Mouse (Mus musculus) hindbrain, embryonic 14.5 days (tissue): ENCODE data around the gene Scn5a. TPM values are rescaled to one million over a fixed set of nuclear protein-coding genes. Genes with fewer than 3 reads are reported as not detected.
A peak's percentile ranks its signal among the peaks of the same experiment; 100 is the strongest.

Source experiments
- ATAC-seq: fragments of 200-750 bp; cut with Nextera tagmentation; 2 replicates; pipeline ENCODE4 v1.8.0; 2017; ENCODE audit warnings: moderate number of reproducible peaks, mild to moderate bottlenecking, moderate TSS enrichment, moderate library complexity; ENCODE audit not compliant: low FRiP score
- DNase-seq: peaks from one replicate; pipeline ENCODE4 v3.0.0-alpha.2; 2015; ENCODE audit warnings: low spot score
- H3K27ac ChIP-seq: fragments of 300-500 bp; sonication (generic); 2 replicates; pipeline ENCODE4 v1.5.1; 2014; ENCODE audit warnings: mild to moderate bottlenecking, moderate library complexity
- H3K27me3 ChIP-seq: fragments of 300-500 bp; sonication (generic); 2 replicates; pipeline ENCODE4 v1.6.1; 2014; ENCODE audit warnings: mild to moderate bottlenecking, low read length, mixed read lengths; ENCODE audit not compliant: control insufficient read depth, insufficient read depth
- H3K36me3 ChIP-seq: fragments of 300-500 bp; sonication (generic); replicated peaks from 2 replicates; pipeline ENCODE4 v1.6.1; 2014; ENCODE audit not compliant: control insufficient read depth, insufficient read depth
- H3K4me1 ChIP-seq: fragments of 300-500 bp; sonication (generic); replicated peaks from 2 replicates; pipeline ENCODE4 v1.6.1; 2014; ENCODE audit warnings: antibody characterized with exemption, low read length, mixed read lengths; ENCODE audit not compliant: control insufficient read depth, insufficient read depth
- H3K4me2 ChIP-seq: fragments of 300-500 bp; sonication (generic); replicated peaks from 2 replicates; pipeline ENCODE4 v1.6.1; 2014; ENCODE audit warnings: mild to moderate bottlenecking, moderate library complexity
- H3K4me3 ChIP-seq: fragments of 300-500 bp; sonication (generic); replicated peaks from 2 replicates; pipeline ENCODE4 v1.5.1; 2014; ENCODE audit warnings: mild to moderate bottlenecking, low read length
- H3K9ac ChIP-seq: fragments of 300-500 bp; sonication (generic); 2 replicates; pipeline ENCODE4 v1.6.1; 2014
- H3K9me3 ChIP-seq: fragments of 300-500 bp; sonication (generic); 2 replicates; pipeline ENCODE4 v1.6.1; 2016; ENCODE audit warnings: low read length; ENCODE audit not compliant: control insufficient read depth
- WGBS: fragments of 180-500 bp; shearing (Covaris S2); extraction: QIAGEN DNeasy Blood & Tissue Kit; methylation state at CpG from one replicate; pipeline ENCODE4 v1.1.7; 2014; 5-methylcytosine and 5-hydroxymethylcytosine counted together
- polyA plus RNA-seq: library from polyadenylated mRNA; unstranded; fragments of >200 nt; fragmentation: Nextera tagmentation; extraction: Ambion mirVana; gene quantifications from 2 replicates; pipeline ENCODE4 v1.2.1, GENCODE M21; 2014

Scn5a gene
- polyA plus RNA-seq, 1 experiment from 2014 or later = 0.12 TPM

GRCm38 (mm10) chr9:119589592-119589991 lies 10.8 kb upstream of the Scn5a start:
- no peaks in the 10 kb centered on the region for H3K36me3 ChIP-seq
- H3K27ac ChIP-seq = no peak overlapping the region
- no peak overlapping the region for H3K9ac ChIP-seq
- H3K4me3 ChIP-seq = no peak overlapping the region
- H3K4me2 ChIP-seq = no peak overlapping the region
- H3K27me3 ChIP-seq = peaks cover 12% of the 10 kb centered on the region; the same call in 1 of the 2 replicates
- no peak for DNase-seq
- no peak for ATAC-seq
- WGBS = 86% methylated on average over 8 of the region's 8 CpGs
- no peaks in the 10 kb centered on the region for H3K9me3 ChIP-seq
- no peaks in the 10 kb centered on the region for H3K4me1 ChIP-seq

GRCm38 (mm10) chr9:119588763-119589449 lies 10.1 kb upstream of the Scn5a start:
- Histone ChIP-seq H3K4me1 (no peaks in the 10 kb centered on the region), H3K4me2 (no peak overlapping the region), H3K9me3 (no peaks in the 10 kb centered on the region), H3K27ac (no peak overlapping the region), H3K4me3 (no peak overlapping the region), H3K27me3 (peaks cover 12% of the 10 kb centered on the region; the same call in 1 of the 2 replicates), H3K9ac (no peak overlapping the region), H3K36me3 (no peaks in the 10 kb centered on the region)
- WGBS = 51% methylated on average over 26 of the region's 26 CpGs
- no peak for DNase-seq
- ATAC-seq = no peak

GRCm38 (mm10) chr9:119580668-119581067 lies 1.9 kb upstream of the Scn5a start:
- WGBS = under 1% methylated on average over 6 of the region's 6 CpGs
- H3K4me3 ChIP-seq = no peak overlapping the region
- no peak overlapping the region for H3K27ac ChIP-seq
- no peaks in the 10 kb centered on the region for H3K36me3 ChIP-seq
- peaks cover 61% of the 10 kb centered on the region for H3K27me3 ChIP-seq
- H3K4me2 ChIP-seq = no peak overlapping the region
- no peak for ATAC-seq
- DNase-seq = peak; percentile 84
- peaks cover 12% of the 10 kb centered on the region for H3K4me1 ChIP-seq
- H3K9me3 ChIP-seq = no peaks in the 10 kb centered on the region
- H3K9ac ChIP-seq = no peak overlapping the region

- no peak for DNase-seq
- Histone ChIP-seq H3K4me2 (no peak overlapping the region), H3K36me3 (no peaks in the 10 kb centered on the region), H3K4me1 (peaks cover 12% of the 10 kb centered on the region), H3K9me3 (no peaks in the 10 kb centered on the region), H3K27ac (no peak overlapping the region), H3K9ac (no peak overlapping the region), H3K4me3 (no peak overlapping the region), H3K27me3 (peaks cover 66% of the 10 kb centered on the region)
- WGBS = 92% methylated on average over 17 of the region's 17 CpGs
- ATAC-seq = no peak; the same call in 1 of the 2 replicates
These were observed 1.4 kb upstream of the Scn5a start for GRCm38 (mm10) chr9:119580187-119580586.

- ATAC-seq (no peak), DNase-seq (no peak)
- no peaks in the 10 kb centered on the region for H3K36me3 ChIP-seq
- peak overlapping the region; percentile 47 for H3K4me3 ChIP-seq
- H3K9ac ChIP-seq = peak overlapping the region; percentile 52
- peaks cover 12% of the 10 kb centered on the region for H3K4me1 ChIP-seq
- H3K9me3 ChIP-seq = no peaks in the 10 kb centered on the region
- WGBS = 2% methylated on average over 21 of the region's 24 CpGs
- H3K27ac ChIP-seq = no peak overlapping the region
- H3K27me3 ChIP-seq = peaks cover 85% of the 10 kb centered on the region
- peak overlapping the region; percentile 92 for H3K4me2 ChIP-seq
These were observed 543 bp downstream of the Scn5a start for GRCm38 (mm10) chr9:119578311-119578635.

- H3K9me3 ChIP-seq = no peaks in the 10 kb centered on the region
- no peak overlapping the region for H3K4me3 ChIP-seq
- H3K9ac ChIP-seq = no peak overlapping the region
- peaks cover 14% of the 10 kb centered on the region for H3K4me1 ChIP-seq
- peaks cover 97% of the 10 kb centered on the region for H3K27me3 ChIP-seq
- H3K27ac ChIP-seq = no peak overlapping the region
- ATAC-seq (no peak), DNase-seq (no peak)
- no peak overlapping the region for H3K4me2 ChIP-seq
- H3K36me3 ChIP-seq = no peaks in the 10 kb centered on the region
- 67% methylated on average over 2 of the region's 2 CpGs for WGBS
These were observed 1.8 kb downstream of the Scn5a start for GRCm38 (mm10) chr9:119576977-119577376.

- DNase-seq = no peak
- H3K27ac ChIP-seq = no peak overlapping the region
These were observed 3.1 kb downstream of the Scn5a start for GRCm38 (mm10) chr9:119575732-119576131.

GRCm38 (mm10) chr9:119574366-119574765 lies 4.5 kb downstream of the Scn5a start:
- Histone ChIP-seq H3K36me3 (no peaks in the 10 kb centered on the region), H3K9ac (no peak overlapping the region), H3K27me3 (peaks cover 98% of the 10 kb centered on the region), H3K4me1 (peaks cover 24% of the 10 kb centered on the region), H3K27ac (no peak overlapping the region), H3K9me3 (no peaks in the 10 kb centered on the region), H3K4me2 (no peak overlapping the region), H3K4me3 (no peak overlapping the region)
- 82% methylated on average over 7 of the region's 7 CpGs for WGBS
- ATAC-seq (no peak), DNase-seq (no peak)

More at GRCm38 (mm10) chr9:119575732-119576131, 3.1 kb downstream of the Scn5a start:
- Histone ChIP-seq H3K27me3 (peaks cover 98% of the 10 kb centered on the region), H3K9ac (no peak overlapping the region), H3K4me3 (no peak overlapping the region), H3K9me3 (no peaks in the 10 kb centered on the region), H3K36me3 (no peaks in the 10 kb centered on the region), H3K4me2 (no peak overlapping the region), H3K4me1 (peaks cover 24% of the 10 kb centered on the region)
- no peak for ATAC-seq
- WGBS = 50% methylated on average over 9 of the region's 9 CpGs

- DNase-seq (no peak), ATAC-seq (no peak)
- Histone ChIP-seq H3K4me1 (peaks cover 12% of the 10 kb centered on the region; the same call in 1 of the 2 replicates), H3K27me3 (peaks cover 100% of the 10 kb centered on the region), H3K36me3 (no peaks in the 10 kb centered on the region), H3K27ac (no peak overlapping the region), H3K9ac (no peak overlapping the region), H3K4me3 (no peak overlapping the region), H3K4me2 (no peak overlapping the region), H3K9me3 (no peaks in the 10 kb centered on the region)
- 40% methylated on average over 14 of the region's 14 CpGs for WGBS
These were observed 5.8 kb downstream of the Scn5a start for GRCm38 (mm10) chr9:119573009-119573408.
